Mouse (Mus musculus): ENCODE data around the gene Gm10643. TPM values are rescaled to one million over a fixed set of nuclear protein-coding genes. Genes with fewer than 3 reads are reported as not detected.
A peak's percentile ranks its signal among the peaks of the same experiment; 100 is the strongest.

The Gm10643 gene
- polyA plus RNA-seq, 1 experiment = 0.48 TPM

- TF ChIP-seq POLR2A (IDR thresholded peaks at IDR 0.05; ENCODE audit: low read depth, low read length) (no peak), CTCF (IDR thresholded peaks at IDR 0.05; ENCODE audit: extremely low read depth, insufficient read length, insufficient replicate concordance, low read depth, low read length) (no peak)
- Histone ChIP-seq H3K27me3 (ENCODE audit: control insufficient read depth, insufficient read depth, low read length) (peaks cover 17% of the 10 kb centered on the region; the same call in 1 of the 2 replicates), H3K4me1 (ENCODE audit: control insufficient read depth, insufficient read depth, insufficient read length, low read length) (peaks cover 3% of the 10 kb centered on the region), H3K36me3 (ENCODE audit: control insufficient read depth, insufficient read depth, low read length) (no peaks in the 10 kb centered on the region), H3K27ac (ENCODE audit: insufficient read depth, low read depth, low read length) (no peak overlapping the region), H3K4me3 (ENCODE audit: low read depth, low read length) (peak overlapping the region; percentile 57)
- WGBS = 61% methylated on average over 12 of the region's 12 CpGs
Observed at GRCm38 (mm10) chr8:84042948-84043342, 22.0 kb downstream of the Gm10643 start.

DNA sequence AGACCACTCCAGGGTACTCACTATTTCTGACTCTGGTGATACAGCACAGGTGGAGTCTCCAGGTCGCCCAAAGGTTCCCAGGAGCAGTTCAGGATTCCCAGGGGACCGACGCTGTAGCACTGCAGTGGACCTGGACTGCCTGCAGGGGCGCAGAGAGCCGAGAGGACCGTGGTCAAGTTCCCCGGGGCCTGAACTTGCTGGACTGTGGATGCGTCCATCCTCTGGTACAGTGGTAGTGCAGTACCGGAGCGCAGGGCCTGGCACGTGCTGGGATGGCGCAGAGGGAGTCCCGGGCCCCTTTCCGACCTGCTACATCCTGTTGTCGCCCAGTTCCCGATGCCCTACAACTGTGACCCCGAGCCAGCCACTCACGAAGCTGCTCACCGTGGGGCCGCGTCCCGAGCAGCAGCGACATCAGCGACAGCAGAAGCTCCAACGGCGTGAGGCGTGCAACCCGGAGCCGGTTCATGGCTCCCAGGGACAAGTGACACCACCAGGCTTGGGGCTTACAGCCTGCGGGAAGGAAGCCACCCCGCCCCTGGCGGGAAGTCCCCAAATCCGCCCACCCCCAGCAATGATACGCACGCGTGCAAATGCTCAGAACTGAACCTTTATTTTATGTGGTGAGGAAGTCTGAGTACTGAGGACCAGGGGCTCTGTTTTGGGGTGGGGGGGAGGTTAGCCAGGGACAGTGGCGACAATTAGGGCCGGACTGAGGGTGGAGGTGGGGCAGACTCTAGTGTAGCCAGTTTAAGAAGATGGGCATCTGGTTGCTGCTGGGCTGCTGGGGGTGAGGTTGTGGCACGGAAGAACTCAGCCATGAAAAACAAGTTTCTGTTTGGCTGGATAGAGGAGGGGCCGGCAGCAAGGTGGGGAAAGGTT is 22.6 kb downstream of the Gm10643 start, which contains the start of gene Il27ra:
Il27ra (minus strand) TSS at position 524 of the 882 bp plus-strand sequence.
- Histone ChIP-seq H3K27ac (ENCODE audit: insufficient read depth, low read depth, low read length) (peak within 1 kb of the TSS; percentile 38; the same call in 1 of the 2 replicates), H3K4me3 (ENCODE audit: low read depth, low read length) (peak within 1 kb of the TSS; percentile 57), H3K36me3 (ENCODE audit: control insufficient read depth, insufficient read depth, low read length) (no peaks in the 10 kb centered on the region), H3K27me3 (ENCODE audit: control insufficient read depth, insufficient read depth, low read length) (peaks cover 17% of the 10 kb centered on the region; the same call in 1 of the 2 replicates), H3K4me1 (ENCODE audit: control insufficient read depth, insufficient read depth, insufficient read length, low read length) (peaks cover 3% of the 10 kb centered on the region)
- WGBS = 8% methylated on average over 40 of the region's 40 CpGs
- TF ChIP-seq CTCF (IDR thresholded peaks at IDR 0.05; ENCODE audit: extremely low read depth, insufficient read length, insufficient replicate concordance, low read depth, low read length) (peak; percentile 65; the same call in 1 of the 2 replicates), POLR2A (IDR thresholded peaks at IDR 0.05; ENCODE audit: low read depth, low read length) (no peak)

DNA sequence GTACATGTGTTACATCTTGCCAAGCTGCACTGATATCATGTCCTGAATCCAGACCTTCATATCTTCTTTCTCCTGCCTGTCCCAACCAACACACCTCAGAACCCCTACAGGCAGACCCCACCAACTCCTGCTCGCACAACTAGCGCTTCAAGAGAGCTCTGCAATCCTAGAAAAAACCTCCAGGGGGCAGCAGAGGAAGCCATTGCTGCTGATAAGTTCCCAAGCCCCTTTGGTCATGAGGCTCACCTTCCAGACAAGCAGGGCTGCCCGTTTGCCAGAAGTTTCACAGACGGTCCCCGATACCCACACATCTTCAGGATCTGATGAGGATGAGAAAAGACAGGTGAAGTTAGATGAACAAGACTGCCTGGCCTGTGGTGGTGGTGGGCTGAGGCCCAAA is 25.9 kb downstream of the Gm10643 start:
- Histone ChIP-seq H3K36me3 (ENCODE audit: control insufficient read depth, insufficient read depth, low read length) (no peaks in the 10 kb centered on the region), H3K4me1 (ENCODE audit: control insufficient read depth, insufficient read depth, insufficient read length, low read length) (peaks cover 3% of the 10 kb centered on the region), H3K27ac (ENCODE audit: insufficient read depth, low read depth, low read length) (no peak overlapping the region), H3K4me3 (ENCODE audit: low read depth, low read length) (no peak overlapping the region), H3K27me3 (ENCODE audit: control insufficient read depth, insufficient read depth, low read length) (peaks cover 10% of the 10 kb centered on the region; the same call in 1 of the 2 replicates)
- TF ChIP-seq POLR2A (IDR thresholded peaks at IDR 0.05; ENCODE audit: low read depth, low read length) (no peak), CTCF (IDR thresholded peaks at IDR 0.05; ENCODE audit: extremely low read depth, insufficient read length, insufficient replicate concordance, low read depth, low read length) (peak; percentile 89; the same call in 1 of the 2 replicates)
- WGBS = 6% methylated on average over 5 of the region's 5 CpGs

GRCm38 (mm10) chr8:84038015-84038414 is 26.9 kb downstream of the Gm10643 start:
- Histone ChIP-seq H3K36me3 (ENCODE audit: control insufficient read depth, insufficient read depth, low read length) (no peaks in the 10 kb centered on the region), H3K4me1 (ENCODE audit: control insufficient read depth, insufficient read depth, insufficient read length, low read length) (peaks cover 3% of the 10 kb centered on the region), H3K27ac (ENCODE audit: insufficient read depth, low read depth, low read length) (no peak overlapping the region), H3K4me3 (ENCODE audit: low read depth, low read length) (no peak overlapping the region), H3K27me3 (ENCODE audit: control insufficient read depth, insufficient read depth, low read length) (0 out of 2 replicates have a peak, but pooled peaks cover 4% of the 10 kb centered on the region)
- no peak for TF ChIP-seq POLR2A (IDR thresholded peaks at IDR 0.05; ENCODE audit: low read depth, low read length)
- no peak for TF ChIP-seq CTCF (IDR thresholded peaks at IDR 0.05; ENCODE audit: extremely low read depth, insufficient read length, insufficient replicate concordance, low read depth, low read length)
- WGBS = 60% methylated on average over 5 of the region's 5 CpGs

DNA sequence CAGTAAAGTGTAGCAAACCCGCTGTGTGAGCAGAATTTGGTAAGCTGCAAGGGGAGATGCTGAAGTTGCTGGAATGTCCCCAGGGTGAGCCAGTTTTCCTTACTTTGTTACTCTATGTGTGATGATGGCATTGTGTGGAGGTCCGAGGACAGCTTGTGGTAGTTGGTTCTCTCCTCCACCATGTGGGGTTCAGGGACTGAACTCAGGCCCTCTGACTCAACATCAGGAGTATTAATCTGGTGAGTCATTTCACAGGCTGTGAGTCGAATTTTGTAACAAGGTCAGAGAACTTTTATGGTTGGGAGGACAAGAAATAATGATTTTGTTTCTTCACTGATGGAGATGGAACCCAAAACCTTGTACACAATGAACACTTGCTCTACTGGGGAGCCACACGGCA is 32.2 kb downstream of the Gm10643 start:
- Histone ChIP-seq H3K4me1 (ENCODE audit: control insufficient read depth, insufficient read depth, insufficient read length, low read length) (no peaks in the 10 kb centered on the region), H3K4me3 (ENCODE audit: low read depth, low read length) (no peak overlapping the region), H3K36me3 (ENCODE audit: control insufficient read depth, insufficient read depth, low read length) (no peaks in the 10 kb centered on the region), H3K27me3 (ENCODE audit: control insufficient read depth, insufficient read depth, low read length) (no peaks in the 10 kb centered on the region), H3K27ac (ENCODE audit: insufficient read depth, low read depth, low read length) (no peak overlapping the region)
- WGBS = 63% methylated on average over 4 of the region's 4 CpGs
- TF ChIP-seq POLR2A (IDR thresholded peaks at IDR 0.05; ENCODE audit: low read depth, low read length) (no peak), CTCF (IDR thresholded peaks at IDR 0.05; ENCODE audit: extremely low read depth, insufficient read length, insufficient replicate concordance, low read depth, low read length) (no peak)

DNA sequence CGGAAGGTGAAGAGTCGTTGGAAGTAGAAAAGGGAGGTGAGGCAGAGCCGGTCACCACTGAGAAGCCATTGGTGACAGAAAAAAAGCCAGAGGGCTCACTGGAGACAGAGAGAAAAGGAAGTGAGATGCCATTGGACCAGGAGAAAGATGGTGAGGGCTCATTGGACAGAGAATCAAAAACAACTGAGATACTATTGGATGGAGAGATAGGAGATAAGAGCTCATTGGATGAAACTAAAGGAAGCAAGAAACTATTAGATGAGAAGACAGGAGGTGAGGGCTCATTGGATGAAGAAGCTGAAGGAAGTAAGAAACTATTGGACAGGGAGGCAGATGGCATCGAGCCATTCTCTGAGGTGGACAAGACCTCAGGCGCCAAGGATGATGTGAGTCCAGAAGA is 35.7 kb downstream of the Gm10643 start:
- H3K36me3 ChIP-seq (ENCODE audit: control insufficient read depth, insufficient read depth, low read length) = no peaks in the 10 kb centered on the region
- WGBS = 81% methylated on average over 5 of the region's 5 CpGs
- no peak for TF ChIP-seq POLR2A (IDR thresholded peaks at IDR 0.05; ENCODE audit: low read depth, low read length)
- TF ChIP-seq CTCF (IDR thresholded peaks at IDR 0.05; ENCODE audit: extremely low read depth, insufficient read length, insufficient replicate concordance, low read depth, low read length) = no peak
- no peak overlapping the region for H3K4me3 ChIP-seq (ENCODE audit: low read depth, low read length)
- no peak overlapping the region for H3K27ac ChIP-seq (ENCODE audit: insufficient read depth, low read depth, low read length)
- H3K4me1 ChIP-seq (ENCODE audit: control insufficient read depth, insufficient read depth, insufficient read length, low read length) = no peaks in the 10 kb centered on the region; the same call in 1 of the 2 replicates
- peaks cover 11% of the 10 kb centered on the region; the same call in 1 of the 2 replicates for H3K27me3 ChIP-seq (ENCODE audit: control insufficient read depth, insufficient read depth, low read length)

- Histone ChIP-seq H3K4me1 (ENCODE audit: control insufficient read depth, insufficient read depth, insufficient read length, low read length) (peaks cover 5% of the 10 kb centered on the region), H3K4me3 (ENCODE audit: low read depth, low read length) (no peak overlapping the region), H3K27ac (ENCODE audit: insufficient read depth, low read depth, low read length) (no peak overlapping the region), H3K36me3 (ENCODE audit: control insufficient read depth, insufficient read depth, low read length) (no peaks in the 10 kb centered on the region), H3K27me3 (ENCODE audit: control insufficient read depth, insufficient read depth, low read length) (peaks cover 11% of the 10 kb centered on the region; the same call in 1 of the 2 replicates)
- no peak for TF ChIP-seq CTCF (IDR thresholded peaks at IDR 0.05; ENCODE audit: extremely low read depth, insufficient read length, insufficient replicate concordance, low read depth, low read length)
- no peak for TF ChIP-seq POLR2A (IDR thresholded peaks at IDR 0.05; ENCODE audit: low read depth, low read length)
- WGBS = 24% methylated on average over 10 of the region's 10 CpGs
Observed at GRCm38 (mm10) chr8:84027449-84027848, 37.5 kb downstream of the Gm10643 start.
